Mouse (Mus musculus) small intestine, adult 2 months (tissue): ENCODE data around the gene Asap2.

Source experiments
- CTCF ChIP-seq: fragments of 200-500 bp; IDR thresholded peaks from 2 replicates; pipeline ENCODE4 v1.5.1; 2012; ENCODE audit warnings: low read depth, mild to moderate bottlenecking, control low read depth, inconsistent platforms, low read length, moderate library complexity, mixed read lengths; ENCODE audit not compliant: insufficient replicate concordance, insufficient read length; ENCODE audit errors: extremely low read depth
- POLR2A ChIP-seq: fragments of 200-500 bp; IDR thresholded peaks from 2 replicates; pipeline ENCODE4 v1.6.1; 2012; ENCODE audit warnings: low read depth, mild to moderate bottlenecking, control low read depth, inconsistent platforms, low read length, moderate library complexity

- no peak for TF ChIP-seq CTCF
- TF ChIP-seq POLR2A, result no peak
Observed at GRCm38 (mm10) chr12:21173847-21174412, 183.7 kb downstream of the Asap2 start.
